Mouse (Mus musculus) gastrocnemius, postnatal 14 days (tissue): ENCODE data around the gene Tceal7. TPM values are rescaled to one million over a fixed set of nuclear protein-coding genes. Genes with fewer than 3 reads are reported as not detected.
"Not testable (repeated sequence)": the region's sequence is repeated elsewhere in the genome, so short reads cannot be mapped to it uniquely, and the experiment has no call there.

Experiments used
- DNase-seq: peaks from one replicate; pipeline ENCODE4 v3.0.0; 2021; ENCODE audit warnings: mixed read lengths
- intact Hi-C: fragments of 180-260 bp; cut with DNase I; formaldehyde crosslinking; loops from one replicate; pipeline ENCODE4 v1.15.1; 2025; ENCODE audit warnings: low total_unique reads
- long read RNA-seq, 2 experiments: library from polyadenylated mRNA; stranded (forward); transcript quantifications; one replicate each; pipeline ENCODE4 v2.0.0; 2021
- total RNA-seq, 2 experiments: library from RNA; stranded (reverse); gene quantifications; 2 replicates each; pipeline ENCODE4 v1.2.3; 2021

Gene Tceal7
- 100 to 1,000 TPM; 288 to 478 TPM for total RNA-seq
- long read RNA-seq, experiment 1, transcript Tceal7-201 (3 exons, 971 nt), result major isoform, 216 of 226 reads
- long read RNA-seq, experiment 1, partial matches to known transcripts, result 4 of 226 reads
- long read RNA-seq, experiment 1, other reads (novel, unspliced or antisense), result 6 of 226 reads
- long read RNA-seq, experiment 2, transcript Tceal7-201 (3 exons, 971 nt), result major isoform, 87 of 89 reads
- long read RNA-seq, experiment 2, partial matches to known transcripts, result 1 of 89 reads
- long read RNA-seq, experiment 2, other reads (novel, unspliced or antisense), result 1 of 89 reads

DNA sequence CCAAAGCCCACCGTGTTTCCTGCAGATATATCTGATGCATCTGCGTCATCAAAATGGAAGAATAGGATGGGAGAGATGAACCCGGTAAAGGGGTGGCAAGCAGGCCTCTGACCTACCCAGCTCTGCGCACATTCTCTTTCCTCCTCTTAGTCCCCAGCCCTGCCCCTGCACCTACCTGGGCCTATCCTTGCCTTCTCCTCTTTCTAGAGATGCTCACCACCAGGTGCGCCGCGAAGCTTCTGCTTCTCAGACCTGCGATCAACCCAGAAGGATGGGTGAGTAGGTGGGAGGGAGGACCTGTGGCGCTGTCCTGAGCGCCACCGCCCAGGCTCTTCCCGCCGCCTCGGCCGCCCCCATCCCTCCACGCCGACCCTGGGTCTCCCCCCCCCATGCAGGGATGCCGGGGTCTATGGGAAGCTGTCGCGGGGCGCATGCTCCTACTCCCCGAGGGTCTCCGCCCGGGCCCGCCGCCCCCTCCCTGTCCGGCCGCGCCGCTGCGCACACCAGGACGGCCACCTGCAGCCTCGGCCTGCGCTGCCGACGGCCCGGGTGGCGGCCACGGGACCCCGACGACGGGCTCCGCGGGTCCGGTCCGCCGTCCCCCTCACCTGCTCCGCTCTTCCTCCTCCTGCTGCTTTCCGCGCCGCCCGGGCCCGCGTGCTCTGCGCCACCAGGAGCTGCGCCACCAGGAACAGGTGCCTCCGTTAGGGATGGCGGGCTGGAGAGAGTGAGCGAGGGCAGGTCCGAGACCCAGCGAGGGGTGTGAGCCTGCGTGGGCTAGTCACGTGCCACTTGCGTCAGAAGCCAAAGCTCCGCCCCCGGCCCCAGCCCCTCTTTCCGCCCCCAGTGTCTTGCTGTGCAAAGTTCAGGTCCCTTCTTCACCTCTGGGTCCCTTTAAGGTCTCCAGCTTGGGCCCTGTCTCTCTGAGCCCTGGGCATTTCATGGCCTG, at the start of gene Tceal7, which contains the start of gene Bex1:
Tceal7 (plus strand) TSS at position 51 of the 949 bp plus-strand sequence.
Bex1 (minus strand) TSS at position 785 of the 949 bp plus-strand sequence.
- DNase-seq, intact Hi-C loops: not testable (repeated sequence)

DNA sequence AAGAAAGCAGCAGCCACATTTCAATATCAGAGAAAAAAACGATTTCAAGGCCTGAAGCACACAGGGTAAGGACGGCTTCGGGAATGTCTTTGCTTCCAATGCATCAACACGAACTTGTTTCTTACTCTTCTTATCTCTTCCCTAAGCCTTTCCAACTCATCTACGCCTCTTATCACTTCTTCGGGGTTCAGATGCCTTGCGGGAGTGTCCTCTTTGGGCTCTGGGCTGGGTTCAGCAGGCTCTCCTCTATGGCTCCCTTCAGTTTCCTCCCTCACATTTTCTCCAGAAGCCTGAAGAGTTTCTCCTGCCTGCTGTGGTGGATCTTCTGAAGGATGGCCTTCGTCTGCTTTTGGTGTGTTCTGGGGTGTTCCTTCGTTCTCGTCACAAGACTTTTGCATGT, 44.0 kb upstream of the Tceal7 start:
- DNase-seq, result no peak
- intact Hi-C loops, result no loop called here

DNA sequence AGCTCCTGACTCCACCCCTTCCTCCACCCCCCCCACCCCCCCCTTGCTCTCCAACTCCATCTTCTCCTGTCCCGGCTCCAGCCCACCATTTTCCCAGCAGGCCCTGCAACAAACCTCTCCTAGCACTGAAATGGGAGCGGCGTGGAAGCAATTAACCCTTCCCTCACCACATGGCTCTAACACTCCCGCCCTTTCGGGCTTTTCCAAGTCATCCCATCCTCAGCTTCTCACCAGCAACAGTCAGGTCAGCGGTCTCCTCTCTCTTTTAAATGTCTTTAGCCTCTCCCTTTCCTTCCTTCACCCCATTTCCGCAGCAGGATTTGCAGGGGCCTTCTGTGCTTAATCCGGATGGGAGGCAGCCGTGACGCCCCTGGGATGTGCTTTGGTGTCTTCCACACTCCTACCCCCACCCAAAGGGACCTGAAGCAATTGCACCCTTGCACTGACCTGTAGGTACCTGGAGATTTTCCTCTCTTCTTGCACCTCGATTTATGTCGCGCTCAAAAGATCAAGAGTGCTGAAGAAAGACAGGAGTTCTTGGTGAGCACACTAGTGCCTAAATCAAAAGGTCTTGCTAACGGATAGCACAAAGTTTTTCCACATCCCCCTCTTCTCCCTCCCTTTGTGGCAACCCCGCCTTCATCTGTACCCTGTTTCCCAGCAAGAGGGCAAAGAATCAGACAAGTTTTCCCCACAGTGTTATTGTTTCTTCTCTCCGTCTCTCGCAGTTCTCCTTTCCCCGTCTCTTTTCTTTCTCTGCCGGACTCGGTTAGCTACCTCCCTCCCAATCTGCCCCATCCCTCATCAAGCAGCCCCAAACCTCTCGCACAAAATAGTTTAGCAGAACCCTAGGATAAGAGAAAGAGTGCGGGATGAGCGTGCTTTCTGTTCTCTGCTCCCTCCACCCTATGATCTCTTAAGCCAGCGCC, 43.1 kb upstream of the Tceal7 start:
- peak; percentile 69 for DNase-seq
- intact Hi-C loops, result no loop called here

DNA sequence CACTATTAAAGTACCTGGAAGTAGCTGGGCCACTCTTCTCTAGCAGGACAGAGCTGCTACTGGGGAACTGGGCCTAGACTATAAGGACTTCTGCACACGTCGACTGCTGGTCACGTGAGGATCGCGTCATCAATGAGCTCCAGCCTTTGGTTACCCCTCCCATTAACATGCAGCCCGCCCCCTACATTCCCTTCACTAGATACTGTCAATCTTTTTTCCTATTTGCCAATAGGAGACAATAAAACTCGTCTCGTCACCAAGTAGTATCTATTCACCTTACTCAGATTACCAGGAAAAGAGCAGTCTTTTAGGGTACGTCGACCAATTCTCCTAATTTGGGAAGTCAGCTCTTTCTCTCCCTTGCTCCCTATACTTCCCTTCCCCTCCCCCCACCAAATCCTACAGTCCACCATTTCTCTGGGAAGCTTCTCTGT, 42.4 kb upstream of the Tceal7 start, which contains the start of gene Tceal8:
Tceal8 (minus strand) TSS at position 225 of the 434 bp plus-strand sequence.
- peak; percentile 74 for DNase-seq
- intact Hi-C loops, result no loop called here

DNA sequence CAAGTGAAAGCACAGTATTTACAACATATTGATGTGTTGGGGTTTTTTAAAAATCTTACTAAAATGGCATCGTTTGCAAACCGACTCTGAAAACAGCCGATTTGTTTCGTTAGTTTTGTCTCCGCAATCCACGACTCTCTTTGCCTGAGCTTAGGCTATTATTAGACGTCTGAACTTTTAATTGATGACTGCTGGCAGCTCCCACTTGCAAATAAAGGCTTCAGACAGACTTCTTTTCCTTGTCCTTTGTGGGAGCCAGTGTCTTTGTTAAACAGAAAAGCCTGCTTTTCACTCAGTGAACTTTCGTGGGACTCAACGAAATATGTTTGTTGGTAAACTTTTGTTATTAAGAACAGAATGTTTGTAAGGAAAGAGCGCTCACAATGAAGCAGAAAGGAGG, 41.8 kb upstream of the Tceal7 start:
- DNase-seq, result no peak
- intact Hi-C loops, result no loop called here

DNA sequence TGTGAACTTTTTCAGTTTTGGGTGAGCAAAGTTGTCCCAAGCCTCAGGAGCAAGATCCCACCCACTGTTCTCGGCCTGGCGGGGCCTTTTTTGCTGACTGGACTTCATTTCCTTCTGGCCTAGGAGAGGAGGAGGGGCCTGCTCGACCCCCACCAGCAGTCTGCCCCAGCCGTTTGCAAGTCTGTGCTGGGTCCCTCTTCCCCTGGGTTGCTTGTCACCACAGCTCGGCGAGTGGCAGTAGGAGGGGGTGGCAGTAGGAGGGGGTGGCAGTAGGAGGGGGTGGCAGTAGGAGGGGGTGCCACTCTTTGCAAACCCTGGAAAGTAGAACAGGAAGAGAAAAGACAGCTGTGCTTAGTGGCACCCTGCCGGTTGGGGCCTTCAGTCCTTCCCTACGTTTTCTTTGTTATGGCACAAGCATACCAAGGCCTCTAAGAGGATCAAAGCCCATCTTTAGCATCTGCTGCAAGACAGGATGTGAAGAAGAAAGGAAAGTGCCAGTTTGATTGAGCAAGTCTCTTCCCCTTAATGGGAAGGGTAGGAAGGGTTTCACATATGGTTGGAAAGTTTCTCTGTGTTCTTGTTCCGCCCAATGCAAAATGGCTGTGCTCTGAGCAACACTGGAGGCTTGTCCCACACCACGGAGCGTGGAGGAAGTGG, 33.6 kb upstream of the Tceal7 start:
- intact Hi-C loops, result no loop called here
- no peak for DNase-seq

DNA sequence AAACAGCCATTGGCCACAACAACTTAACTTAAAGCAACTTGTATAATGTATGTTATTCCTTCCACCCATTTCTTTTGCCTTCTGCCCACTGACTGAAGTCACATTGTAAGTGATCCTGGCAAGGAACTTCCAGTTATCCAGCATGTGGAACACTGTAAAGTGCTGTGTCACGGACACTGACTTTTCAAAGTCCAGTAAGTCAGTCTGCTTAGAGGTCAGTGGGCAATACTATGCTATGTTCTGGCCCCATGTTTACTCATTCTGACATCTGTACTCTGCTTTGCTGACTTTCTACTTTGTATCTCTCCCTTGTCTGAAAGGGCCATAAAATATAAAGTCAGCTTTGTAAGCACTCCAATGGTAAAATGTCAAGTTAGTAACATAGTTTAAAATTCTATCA, 31.5 kb upstream of the Tceal7 start:
- intact Hi-C loops, result no loop called here
- no peak for DNase-seq

DNA sequence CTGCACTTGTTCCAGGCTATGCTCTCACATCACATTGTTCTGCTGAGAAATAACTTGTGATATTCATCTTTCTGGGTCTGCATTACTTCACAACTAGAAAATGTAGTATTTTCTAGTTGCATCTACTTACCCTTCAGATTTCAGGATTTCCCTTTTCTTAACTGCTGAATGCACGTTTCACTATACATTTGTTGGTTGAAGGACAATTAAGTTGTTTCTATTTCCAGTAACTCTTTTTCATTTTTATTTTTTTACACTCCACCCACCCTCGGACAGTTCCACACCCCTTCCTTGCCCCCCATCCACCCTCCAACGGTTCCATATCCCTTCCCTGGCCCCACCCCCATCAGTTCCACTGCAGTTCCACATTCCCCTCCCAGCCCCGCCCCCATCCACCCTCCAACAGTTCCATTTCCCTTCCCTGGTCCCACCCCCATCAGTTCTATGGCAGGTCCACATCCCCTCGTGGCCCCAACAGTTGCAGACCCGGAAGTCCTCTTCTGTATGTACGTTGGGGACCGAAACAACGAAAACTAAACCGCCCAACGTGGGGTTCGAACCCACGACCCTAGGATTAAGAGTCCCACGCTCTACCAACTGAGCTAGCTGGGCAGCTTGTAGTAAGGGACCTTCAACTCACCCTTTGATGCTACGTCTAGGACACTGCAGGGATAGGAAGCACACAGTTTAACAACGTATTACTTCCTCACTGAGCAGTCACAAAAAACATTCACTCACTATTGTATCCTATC, 19.2 kb upstream of the Tceal7 start:
- DNase-seq, result no peak
- intact Hi-C loops, result no loop called here

DNA sequence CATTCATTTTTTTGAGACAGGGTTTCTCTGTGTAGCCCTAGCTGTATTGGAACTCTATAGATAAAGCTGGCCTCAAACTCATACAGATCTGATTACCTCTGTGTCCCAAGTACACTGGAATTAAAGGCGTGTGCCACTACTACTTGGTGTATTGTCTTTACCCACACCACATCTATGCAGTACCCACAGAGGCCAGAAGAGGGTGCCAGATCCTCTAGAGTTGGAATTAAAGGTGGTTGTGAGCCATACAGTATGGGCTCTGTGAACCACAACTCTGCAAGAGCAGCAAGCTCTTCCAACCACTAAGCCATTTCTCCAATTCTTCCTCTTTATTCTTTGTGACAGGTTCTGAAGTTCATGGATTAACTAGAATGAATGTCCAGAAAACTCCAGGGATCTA, 17.7 kb upstream of the Tceal7 start:
- DNase-seq, result peak; percentile 9
- intact Hi-C loops, result no loop called here

DNA sequence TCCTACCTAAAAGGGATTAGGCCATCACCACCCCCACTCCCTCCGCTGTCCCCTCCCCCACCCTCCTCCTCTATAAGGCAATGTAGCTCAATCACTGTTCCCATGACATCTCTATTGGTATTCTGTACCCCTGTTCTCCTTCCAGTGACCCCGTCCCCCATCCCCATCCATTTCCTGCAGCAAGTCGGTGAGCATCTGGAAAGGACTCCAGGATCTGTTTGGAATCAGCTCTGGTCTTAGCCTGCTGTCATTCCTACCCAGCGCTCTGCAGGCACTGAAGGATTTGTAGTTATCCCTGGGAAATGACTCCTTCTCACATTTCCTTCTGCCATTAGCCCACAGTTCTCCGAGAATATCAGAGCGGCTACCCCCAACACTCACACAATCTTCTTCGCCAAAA, 11.3 kb upstream of the Tceal7 start:
- intact Hi-C loops, result no loop called here
- DNase-seq, result no peak

DNA sequence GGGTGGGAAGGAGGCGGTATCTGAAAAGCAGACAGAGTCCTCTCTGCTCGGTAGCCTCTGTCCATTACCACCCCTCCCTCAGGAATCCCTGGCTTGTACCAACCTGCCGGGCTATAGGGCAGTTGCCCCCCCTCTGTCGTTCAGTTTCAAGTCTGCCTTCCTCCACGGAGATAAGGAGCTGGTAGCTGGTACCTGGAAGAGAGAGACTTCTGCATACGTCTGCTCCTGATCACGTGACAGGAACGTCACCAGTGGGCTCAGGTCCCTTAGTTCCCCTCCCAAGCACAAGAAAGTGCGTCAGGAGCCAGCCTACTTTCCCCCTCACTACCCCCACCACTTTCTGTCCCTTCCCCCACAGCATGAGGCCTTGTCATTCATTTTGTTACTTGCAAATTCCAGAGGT, 10.9 kb upstream of the Tceal7 start, which contains the start of gene Tceal5:
Tceal5 (minus strand) TSS at position 213 of the 403 bp plus-strand sequence.
- intact Hi-C loops, result no loop called here
- peak; percentile 19 for DNase-seq

DNA sequence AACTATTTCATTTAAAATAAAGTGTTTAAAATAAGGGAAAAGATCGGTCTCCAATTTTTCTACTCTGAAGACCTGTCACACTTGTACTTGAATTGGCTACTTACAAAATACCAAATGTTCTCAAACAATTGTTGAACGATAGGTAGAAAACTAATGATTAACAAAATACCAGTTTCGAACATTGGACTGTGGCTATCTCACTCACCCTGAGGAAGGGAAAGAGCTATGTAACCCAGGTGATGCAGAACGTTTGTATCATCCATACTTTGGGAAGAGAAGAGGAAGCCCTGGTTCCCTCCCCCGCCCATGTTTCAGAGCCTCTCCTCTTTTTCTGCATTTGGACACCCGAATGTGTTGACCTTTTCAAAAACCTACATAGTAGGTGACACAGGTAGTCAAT, 10.2 kb upstream of the Tceal7 start:
- no peak for DNase-seq
- intact Hi-C loops, result no loop called here

DNA sequence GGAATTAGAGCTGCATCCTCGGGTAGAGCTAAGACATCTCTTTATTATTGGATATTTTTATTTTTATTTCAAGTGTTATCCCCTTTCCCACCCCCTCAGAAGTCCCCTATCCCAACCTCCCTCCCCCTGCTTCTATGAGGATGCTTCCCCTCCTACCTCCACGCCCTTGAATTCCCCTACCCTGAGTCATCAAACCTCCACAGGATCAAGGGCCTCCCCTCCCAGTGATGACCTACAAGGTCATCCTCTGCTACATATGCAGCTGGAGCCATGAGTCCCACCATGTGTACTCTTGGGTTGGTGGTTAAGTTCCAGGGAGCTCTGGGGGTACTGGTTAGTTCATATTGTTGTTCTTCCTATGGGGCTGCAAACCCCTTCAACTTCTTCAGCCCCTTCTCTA, 1.2 kb upstream of the Tceal7 start:
- DNase-seq, result no peak
- intact Hi-C loops, result no loop called here

DNA sequence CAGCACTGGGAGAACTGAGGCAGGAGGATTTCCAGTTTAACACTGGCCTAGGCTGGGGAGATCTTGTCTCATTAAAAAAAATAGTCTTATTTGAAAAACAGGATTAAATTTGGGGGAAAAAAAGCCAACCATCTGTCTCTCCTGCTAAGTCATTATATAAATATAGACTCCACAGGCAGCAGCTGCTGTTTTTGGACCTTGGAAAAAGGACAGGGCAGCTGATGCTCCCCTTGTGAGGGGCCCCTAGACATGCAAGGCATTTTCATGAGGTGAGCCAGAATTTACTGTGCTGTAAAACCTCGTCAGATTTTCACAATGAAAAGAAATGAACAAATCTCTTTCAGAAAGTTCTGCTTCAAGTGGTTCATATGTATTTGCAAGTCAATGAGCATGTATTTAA, 1.7 kb downstream of the Tceal7 start:
- DNase-seq, result no peak

DNA sequence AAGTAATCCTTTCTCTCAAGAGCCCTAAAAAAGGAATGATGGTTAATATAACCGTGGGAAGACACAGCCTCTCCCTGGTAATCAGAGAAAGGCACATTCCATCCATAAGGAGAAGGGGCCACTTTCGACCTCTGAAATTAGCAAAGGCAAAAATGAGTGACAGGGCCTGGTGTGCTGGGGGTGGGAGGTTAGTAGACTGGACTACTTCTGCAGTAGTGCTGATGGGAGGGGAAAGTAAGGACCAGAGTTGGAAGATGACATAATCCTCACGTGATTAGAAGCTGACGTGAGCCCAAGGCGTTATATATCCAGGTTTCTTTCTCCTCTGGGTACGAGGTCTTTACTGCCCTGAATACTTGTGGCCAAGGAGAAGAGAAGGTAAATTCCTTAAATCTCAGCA, 9.1 kb downstream of the Tceal7 start:
- intact Hi-C loops, result no loop called here
- no peak for DNase-seq

More for the DNA sequence above, 1.7 kb downstream of the Tceal7 start:
- intact Hi-C loops, result no loop called here

DNA sequence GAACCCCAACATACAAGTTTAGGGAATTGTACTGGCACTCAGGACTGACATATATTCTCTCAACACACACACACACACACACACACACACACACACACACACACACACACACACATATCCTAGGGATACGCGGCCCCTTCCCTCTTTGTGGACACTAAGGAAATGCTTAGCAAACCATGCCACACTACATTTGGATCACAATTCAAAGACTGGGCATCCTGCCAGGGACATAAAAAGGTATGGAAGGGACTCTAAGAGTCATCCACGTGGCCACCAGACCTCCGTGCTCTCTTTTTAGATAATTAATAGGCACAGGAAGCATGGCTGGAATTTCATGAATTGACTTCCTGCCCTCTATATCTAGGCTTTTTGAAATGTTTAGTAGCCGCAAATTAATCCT, 13.2 kb downstream of the Tceal7 start:
- intact Hi-C loops, result no loop called here

DNA sequence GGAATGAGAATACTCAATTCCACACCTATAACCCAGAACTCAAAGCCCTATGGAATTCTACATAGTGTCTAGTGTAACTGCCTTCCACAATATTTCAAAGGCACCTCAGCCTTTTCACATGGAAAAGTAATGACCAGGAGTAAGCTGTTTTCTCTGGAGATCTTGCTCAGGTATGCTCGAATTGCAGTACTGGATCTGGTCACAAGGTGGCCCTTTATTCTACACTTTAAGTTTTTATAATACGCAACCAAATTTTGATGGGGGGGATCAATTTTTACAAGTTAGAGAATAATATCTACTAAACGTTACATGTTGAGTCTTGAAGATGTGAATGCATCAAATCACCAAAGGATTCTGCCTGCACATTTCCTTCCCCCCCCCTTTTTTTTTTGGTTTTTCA, 23.5 kb downstream of the Tceal7 start:
- no peak for DNase-seq
- intact Hi-C loops, result loop anchor here (2.0 kb wide), 1 partner anchor 67 kb away; no protein-coding TSS in a partner anchor

More for the DNA sequence above, 13.2 kb downstream of the Tceal7 start:
- DNase-seq, result no peak

DNA sequence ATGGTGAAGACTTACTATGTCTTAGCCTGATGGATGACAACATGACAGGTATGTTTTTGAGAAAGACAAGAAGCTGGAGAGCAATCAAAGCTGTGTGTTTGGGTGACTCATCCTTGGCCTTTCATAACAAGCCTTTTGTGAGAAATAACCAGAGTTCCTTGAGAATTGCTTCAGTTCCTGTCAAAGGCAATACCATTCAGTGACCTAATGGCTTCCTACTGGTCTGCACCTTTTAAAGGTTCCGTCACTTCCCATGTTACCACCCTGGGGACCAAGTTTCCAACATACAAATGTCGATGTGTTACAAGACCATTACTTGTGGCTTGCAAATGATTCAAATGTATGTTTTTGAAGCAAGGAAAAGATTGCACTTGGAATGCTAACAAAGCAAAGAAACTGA, 28.6 kb downstream of the Tceal7 start:
- intact Hi-C loops, result no loop called here
- DNase-seq, result no peak
